Mouse (Mus musculus): ENCODE results near the gene Bmper.

The Bmper gene

DNA sequence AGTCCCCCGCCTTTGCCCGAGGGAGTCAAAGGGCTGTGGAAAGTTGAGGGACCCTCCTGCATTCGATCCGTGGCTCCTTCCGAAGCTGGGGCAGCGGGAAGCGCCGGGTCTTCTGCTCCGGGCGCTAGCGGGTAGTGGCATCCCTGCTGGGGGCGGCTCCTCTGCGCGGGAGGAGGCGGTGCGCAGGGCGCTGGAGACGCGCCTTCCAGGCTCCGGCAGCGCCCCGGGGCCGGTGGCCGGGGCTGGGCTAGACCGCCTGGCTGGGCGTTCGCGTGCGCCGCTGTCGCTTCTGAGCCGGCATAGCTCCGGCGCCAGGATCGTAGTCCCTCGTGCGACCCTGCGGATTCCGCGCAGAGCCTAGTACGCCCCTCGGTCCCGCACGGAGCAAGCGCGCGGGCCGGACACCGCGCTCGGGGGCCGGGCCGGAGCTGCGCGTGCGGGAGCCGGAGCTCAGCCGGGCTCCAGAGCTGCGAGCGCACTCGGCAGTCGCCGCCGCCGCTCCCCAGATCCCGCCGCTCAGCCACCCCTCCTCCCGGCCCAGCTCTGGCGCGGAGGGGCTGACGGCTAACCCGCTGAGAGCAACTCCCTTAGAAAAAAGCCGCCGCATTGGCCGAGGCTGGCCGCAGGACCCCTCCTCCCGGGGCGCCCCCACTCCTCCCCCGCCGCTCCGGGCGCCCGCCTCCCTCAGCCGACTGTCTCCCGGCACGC lies at the start of gene Bmper:
Gene Bmper, plus strand, starts transcription at position 236 of the 708 bp plus-strand sequence.
- DNase-seq (ENCODE audit: extremely low read depth, low read depth), result no peak

DNA sequence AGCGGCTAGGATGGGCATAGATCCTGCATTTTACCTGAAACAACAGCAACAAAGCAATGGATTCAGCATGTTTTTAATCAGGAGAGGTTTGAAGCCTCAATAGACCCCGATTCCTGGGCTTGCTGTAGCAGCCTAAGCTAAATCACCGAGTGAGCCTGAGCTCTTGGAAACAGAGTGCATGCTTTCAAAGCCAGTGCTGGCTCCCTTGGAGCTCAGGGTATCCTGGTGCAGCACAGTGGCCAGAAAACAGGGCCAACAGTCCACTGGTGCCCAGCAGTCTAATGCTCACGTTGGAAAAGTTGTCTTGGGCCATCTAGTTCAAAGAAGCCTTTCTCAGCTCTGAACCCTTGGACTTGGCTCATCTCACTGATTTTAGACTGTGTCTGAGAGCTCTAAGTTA lies 45.4 kb upstream of the Bmper start:
- DNase-seq (ENCODE audit: extremely low read depth, low read depth), result no peak

DNA sequence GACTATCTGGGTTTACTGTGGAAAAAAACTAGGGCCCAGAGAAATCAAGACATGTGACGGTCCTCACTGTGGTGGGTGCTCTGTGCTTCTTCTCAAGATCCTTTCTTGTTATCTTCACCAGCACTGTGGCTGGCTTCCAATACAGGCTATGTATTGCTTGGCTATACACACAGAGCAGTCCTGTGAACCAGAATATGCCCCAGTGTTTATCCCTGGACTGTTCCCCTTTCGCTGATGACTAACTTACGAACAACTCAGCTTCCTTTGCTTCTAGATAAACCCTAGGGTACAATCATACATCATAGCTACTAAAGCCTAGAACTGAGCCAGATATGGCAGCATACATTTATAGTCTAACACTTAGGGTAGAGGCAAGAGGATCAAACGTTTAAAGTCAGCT lies 35.7 kb upstream of the Bmper start:
- DNase-seq (ENCODE audit: extremely low read depth, low read depth), result no peak

DNA sequence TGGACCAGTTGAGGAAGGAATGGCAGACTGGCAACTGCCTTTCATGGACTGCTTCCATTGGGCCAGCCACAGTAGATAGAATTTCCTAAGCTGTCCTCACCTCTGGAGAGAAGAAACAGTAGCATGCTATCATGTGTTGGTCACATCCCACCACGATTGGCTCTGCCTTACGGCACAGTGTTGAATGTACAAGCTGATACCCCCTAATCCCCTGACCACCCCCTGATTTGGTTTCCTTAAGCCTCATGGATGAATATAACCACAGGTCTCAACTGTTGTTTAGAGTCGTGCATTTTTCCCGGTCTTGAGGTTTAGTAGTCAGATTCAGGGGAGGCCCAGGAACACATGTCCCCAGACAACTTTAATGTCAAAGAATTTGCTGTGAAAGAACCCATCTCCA lies 34.7 kb upstream of the Bmper start:
- no peak for DNase-seq (ENCODE audit: extremely low read depth, low read depth)

DNA sequence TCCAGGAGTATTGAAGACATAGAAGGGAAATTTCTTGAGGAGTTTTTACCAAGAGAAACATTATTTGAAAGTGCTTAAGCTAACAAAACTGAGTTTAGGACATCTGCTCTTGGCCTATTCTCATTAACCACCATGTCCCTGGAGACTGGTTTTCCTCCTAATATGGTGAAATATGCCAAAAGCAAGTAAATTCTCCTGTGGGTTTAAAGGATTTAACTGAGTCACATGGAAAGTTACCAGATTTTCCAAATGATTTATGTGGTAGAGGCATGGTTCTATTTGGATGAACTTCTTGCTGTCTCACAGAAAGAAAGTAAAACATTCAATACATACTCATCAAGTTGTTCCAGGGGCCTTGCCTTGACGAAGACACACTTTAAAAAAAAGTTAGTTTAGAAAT lies 31.9 kb upstream of the Bmper start:
- DNase-seq (ENCODE audit: extremely low read depth, low read depth), result no peak

DNA sequence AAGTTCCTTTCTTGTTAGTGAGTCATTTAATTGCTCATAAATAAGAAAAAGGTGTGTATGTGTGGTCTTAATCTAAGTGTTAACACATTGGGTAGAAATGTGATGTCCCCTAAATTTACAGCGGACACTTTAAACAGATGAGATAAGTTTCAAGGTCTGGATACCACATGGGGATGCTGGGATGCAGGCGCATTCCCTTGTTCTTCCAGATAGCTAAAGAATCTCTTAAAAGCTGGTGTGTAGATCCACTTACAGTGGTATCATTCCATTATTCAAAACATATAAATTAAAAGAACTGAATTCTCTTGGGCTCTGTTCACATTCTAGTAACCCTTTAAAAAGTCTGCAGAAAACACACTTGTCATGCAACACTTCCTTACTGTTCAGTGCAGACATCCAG lies 31.4 kb upstream of the Bmper start:
- no peak for DNase-seq (ENCODE audit: extremely low read depth, low read depth)

DNA sequence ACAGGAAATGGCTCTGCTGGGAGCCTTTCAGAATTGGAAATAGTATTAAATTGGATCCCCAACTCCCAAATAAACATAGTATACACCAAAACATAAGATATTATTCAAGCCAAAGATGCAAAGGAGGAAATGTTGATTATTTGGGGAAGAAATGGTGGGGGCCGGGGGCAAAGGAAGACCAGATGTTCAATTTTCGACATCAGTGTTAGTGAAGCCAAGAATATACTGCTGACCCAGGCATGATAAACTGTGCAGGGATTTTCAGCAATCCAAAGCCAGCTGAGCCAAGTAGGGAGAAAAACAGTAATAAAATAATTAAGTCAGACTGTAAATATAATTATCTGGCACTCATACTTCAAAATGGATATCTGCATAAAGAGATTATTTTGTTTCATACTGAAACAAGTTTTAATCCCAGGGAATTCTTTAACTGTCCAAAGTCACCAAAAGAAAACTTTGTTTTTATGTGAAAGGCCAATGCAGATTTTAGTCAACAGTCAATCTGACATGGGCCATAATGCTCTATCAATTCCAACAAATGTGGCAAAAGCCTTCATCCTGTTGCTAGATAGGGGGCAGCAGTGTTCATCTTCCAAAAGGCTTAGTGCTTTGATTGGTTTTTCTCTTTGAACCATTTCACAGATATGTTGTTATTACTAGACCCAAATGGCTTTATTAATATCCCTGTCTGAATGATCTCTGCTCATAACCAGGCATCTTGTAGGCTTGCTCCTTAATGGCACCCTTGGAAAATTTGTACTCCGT lies 30.1 kb upstream of the Bmper start:
- DNase-seq (ENCODE audit: extremely low read depth, low read depth), result no peak

DNA sequence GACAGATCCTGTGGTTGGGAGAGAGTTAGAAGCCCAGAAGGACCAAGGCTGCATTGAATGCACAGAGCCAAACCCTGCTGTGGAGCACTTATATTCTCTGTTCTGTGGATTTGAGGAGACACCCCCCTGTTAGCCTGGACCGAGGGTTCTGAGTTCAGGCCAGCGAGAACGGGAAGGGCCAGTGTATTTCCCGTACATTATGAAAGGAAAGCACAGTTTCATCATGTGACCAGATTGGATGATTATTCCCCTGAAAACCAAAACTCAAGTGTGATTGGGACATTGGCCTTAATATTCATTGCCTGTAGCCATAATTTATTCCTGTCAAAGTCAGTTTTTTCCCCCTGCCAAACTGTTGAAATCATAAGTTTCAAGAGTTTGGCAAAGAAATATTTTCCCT lies 23.9 kb upstream of the Bmper start:
- DNase-seq (ENCODE audit: extremely low read depth, low read depth), result no peak

DNA sequence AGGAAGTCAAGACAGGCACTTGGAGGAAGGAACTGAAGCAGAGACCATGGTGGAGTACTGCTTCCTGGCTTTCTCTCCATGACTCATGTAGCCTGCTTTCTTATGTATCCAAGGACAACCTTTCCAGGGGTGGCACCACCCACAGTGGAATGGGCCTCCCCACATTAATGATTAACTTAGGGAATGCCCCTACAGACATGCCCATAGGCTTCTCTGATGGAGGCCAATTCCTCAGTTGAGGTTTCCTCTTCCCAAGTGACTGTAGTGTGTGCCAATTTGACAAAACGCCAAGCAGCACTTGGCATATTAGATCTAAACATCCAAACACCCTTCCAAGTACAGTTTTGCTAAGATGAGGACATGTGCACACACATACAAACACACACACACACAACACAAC lies 23.0 kb upstream of the Bmper start:
- DNase-seq (ENCODE audit: extremely low read depth, low read depth), result no peak

DNA sequence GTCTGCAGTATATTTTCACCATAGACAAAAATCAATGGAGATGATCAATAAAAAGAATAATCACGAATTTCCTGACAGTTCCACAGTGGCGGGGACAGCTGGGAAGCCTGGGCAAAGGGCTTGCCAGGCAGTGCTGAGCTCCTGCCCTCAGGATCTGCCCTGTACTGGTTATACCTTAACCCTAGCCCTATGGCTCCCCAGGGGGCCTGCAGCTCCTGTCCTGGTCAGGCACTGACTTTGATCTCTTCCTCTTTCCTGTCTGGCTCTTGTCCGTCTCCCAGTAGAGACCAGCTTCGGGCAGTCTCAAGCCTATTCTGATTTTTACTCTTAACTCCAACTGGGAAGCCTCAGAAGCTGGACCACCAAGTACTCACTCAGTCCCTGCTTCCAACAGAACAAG lies 22.0 kb upstream of the Bmper start:
- DNase-seq (ENCODE audit: extremely low read depth, low read depth), result no peak

DNA sequence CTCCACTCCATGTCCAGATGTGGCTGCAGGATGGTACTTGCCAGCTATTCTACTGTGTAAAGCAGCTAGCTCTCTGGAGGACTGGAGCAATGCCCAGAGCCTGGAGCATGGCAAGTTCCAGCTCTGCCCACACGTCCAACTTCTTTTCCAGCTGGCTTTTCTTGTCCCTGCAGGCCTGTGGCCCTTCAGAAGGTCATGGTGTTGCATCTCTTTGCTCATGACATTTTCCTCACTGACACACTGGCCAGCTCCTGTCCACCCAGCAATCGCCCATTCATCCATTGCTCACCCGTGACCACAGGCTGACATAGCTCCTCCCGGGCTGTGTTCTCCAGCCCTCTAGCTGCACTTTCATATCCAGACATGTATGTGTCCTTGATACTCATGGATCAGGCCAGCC lies 20.4 kb upstream of the Bmper start:
- DNase-seq (ENCODE audit: extremely low read depth, low read depth), result no peak

DNA sequence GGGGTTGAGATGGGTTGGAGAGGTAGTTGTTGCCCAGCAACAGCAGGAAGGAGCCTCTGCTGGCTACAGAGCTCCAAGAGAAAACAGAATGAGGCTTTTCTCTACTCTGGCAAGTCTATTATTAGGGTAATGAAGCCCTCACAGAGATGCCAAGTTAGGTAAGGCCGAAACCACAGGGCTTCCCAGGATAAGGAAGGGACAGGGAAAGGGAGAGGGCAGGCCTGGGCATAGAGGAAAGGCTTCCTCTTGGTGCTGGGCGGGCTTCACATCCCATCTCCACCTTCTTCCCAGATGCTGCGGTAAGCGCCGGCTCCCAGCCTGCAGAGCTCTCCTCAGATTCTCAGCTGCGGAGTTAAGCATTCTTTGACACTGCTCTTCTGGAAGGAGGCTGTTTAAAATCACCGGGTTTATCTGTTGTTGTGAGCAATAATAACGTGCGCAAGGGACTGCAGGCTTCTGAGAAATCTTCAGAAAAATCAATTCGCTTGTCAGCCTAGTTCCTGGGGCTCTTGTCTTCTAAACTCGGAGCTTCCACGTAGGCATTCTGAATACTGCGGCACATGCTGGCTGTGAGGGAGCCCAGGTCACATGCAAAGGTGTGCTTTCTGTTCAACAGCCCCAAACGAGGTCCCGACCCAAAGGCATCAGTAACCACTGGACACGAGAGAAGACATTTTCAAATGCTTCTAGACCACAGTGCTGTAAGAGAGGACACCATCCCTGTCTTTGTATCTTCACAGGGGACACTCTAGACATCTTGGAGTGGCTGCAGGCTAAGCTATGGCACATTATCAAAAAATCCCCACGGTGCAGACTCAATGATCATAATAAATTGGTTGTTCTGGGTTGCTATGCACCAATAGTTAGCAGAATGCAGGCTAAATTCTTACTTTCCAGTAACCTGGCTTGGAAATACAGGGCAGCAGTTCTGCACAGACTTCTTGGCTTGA lies 18.3 kb upstream of the Bmper start:
- DNase-seq (ENCODE audit: extremely low read depth, low read depth), result no peak

DNA sequence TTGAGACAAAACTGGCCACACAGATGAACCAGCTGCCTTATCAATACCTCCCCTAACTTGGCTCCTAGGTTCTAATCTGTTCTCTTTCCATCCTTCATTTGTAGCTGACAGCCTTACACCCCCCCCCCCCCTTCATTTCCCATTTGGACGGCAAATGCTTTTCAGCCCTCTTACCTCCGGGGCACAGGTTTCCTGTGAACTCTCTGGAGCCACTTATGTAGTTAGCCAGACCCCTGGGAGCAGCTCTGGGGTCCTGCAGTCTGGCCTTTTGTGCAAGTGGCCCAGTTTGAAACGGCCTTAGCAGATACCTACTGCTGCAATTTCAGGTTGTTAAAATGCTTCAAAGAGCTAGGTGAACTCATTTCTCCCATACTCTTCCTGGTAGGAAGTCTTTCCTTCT lies 17.6 kb upstream of the Bmper start:
- no peak for DNase-seq (ENCODE audit: extremely low read depth, low read depth)

DNA sequence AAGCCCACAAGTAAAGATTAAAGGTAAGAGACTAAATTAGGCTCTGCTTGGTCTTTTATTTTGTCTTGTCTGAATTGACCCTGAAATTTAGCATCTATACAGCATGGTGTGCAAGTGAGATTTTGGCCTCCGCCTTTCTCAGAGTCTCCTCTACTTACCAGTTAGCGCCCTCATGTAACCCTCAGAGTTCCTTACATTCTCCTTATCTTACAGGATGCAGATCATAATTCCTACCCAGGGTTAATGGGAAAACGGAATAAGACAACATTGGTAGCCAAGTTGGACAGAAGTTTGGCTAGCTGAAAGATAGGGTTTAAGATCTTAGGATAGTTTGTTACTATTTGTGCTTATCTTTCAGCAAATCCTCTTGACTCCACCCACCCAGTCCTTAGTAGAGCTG lies 17.1 kb upstream of the Bmper start:
- no peak for DNase-seq (ENCODE audit: extremely low read depth, low read depth)

DNA sequence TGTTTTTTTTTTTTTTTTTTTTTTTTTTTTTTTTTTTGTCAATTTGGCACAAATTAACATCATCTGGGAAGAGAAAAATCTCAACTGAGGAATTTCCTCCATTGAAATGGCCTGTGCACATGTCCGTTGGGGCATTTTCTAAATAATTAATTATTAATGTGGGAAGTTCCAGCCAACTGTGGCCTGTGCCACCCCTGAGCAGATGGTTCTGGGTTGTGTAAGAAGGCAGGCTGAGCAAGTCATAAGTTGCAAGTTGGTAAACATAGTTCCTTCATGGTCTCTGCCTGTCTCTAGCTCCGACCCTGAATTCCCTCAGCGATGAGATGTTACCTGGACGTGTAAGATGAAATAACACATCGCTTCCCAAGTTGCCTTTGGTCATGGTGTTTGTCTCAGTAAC lies 16.7 kb upstream of the Bmper start:
- no peak for DNase-seq (ENCODE audit: extremely low read depth, low read depth)

DNA sequence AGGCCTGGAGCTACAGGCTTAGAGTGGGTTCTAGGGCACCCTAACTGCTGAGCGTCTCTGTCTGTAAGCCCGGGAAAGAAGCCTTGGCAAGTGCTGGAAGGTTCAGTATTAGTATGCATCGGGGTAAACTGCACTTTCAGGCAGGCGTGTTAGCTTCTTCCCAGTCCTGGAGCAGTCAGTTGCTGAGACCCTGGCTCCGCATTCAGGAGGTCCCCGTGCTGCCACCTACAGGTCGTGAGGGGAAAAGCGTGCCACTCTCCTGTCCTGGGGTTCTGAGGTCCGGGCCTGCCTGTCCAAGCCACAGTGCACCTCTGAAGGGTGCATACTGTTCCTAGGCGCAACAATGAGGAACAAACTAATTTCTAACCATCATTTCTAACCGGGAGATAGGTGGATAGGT lies 10.6 kb upstream of the Bmper start:
- no peak for DNase-seq (ENCODE audit: extremely low read depth, low read depth)

DNA sequence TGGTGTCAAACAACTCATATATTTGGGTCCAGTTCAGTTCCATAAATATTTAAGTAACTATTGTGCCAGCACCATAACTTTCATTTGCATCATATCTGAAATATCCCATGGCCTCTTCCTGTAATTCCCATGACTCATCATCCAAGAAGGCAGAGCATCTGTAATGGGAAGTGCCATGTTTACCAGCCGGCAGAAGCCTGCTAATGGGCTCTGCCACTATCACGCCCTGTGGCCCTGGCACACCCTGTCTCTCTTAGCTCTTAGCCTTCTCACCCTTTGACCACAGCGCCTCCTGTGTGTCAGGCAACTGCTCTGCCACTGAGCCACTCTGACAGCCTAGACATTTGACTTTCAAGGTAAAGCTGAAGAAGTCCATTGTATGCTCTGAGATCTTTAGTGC lies 3.1 kb upstream of the Bmper start:
- DNase-seq (ENCODE audit: extremely low read depth, low read depth), result no peak

DNA sequence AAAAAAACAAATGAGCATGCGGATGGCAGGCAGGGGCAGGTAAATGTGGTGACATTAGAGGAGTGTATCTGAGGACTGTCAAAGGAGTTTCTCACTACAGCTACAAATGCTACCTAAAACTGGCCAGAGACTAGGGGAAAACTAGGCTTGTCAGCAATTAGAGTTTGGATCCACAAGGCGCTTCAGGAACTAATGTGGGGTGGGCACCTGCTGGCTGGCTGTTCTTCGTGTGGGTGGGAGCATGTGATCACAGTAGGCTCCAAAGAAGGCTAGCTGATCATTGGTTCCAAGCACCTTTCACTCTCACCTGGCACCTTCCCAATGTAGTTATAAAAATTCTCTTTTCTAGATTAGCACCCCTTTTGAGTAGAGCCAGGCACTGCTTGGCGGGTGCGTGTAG lies 900 bp upstream of the Bmper start:
- no peak for DNase-seq (ENCODE audit: extremely low read depth, low read depth)

DNA sequence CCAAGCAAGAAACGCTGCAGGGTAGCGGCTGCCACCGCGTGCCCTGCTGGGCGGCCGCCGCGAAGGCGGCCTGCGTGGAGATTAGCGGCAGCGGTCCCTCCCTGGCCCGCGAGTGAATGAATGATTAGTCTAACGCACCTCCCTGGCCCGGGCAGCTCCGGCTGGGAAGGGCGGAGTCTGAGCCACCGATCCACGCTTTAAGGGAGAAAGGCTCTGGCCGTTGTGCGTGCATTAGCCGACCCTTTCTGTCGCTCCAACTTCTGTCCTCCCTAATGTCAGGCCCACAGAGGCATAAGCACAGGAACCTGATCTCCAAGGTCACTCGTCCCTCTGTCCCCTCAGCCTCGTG lies 410 bp upstream of the Bmper start:
- no peak for DNase-seq (ENCODE audit: extremely low read depth, low read depth)

DNA sequence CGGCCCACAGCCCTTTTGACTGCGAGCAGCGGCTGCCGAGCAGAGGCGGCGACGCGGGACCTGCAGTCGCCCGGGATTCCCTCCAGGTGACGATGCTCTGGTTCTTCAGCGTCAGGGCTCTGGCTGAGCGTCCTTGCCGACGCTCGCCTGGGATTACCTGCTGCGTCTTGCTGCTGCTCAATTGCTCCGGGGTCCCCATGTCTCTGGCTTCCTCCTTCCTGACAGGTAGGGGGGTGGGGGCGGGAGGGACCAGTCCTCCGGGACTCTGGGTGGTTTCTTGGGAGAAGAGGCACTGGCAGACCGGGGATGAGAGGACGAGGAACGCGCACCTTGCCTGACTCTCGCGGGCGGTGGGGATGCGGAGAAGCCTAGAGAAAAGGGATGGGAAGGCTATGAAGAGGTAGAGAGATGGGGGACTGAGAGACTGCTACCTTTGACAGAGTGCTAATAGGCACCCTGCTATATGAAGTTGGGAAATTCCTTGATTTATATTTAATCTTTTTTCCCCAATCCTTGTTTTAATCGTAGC lies 737 bp downstream of the Bmper start:
- DNase-seq (ENCODE audit: extremely low read depth, low read depth), result no peak

DNA sequence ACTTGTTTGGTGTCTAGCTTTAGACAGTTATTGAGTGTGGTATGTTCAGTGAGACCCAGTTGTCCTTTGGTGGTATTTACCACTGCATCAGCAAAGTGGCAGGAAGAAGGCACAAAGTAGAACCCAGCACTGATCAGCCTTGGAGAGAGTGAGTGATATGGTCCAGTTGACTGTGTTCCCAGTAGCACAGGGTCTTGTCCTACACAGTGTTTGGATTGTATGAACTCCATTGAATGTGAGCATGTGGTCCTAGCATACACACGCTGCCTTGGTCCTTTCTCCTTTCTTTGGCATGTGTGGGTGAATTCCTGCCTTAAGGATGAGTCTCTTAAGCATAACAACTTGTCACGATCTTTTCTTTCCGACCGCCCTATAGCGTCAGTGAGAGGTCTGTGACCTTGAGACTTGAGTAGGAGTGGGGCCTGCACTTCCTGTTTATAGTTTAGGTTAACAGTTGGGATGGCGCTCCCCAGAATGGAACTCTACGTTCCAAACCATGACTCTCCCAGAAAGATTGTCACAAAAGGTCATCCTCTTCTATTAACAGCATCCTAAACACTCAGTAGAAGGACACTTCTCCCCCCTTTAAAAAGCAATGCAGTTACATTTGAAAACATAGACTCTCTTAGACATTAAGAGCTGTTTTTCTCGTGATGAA lies 10.7 kb downstream of the Bmper start:
- DNase-seq (ENCODE audit: extremely low read depth, low read depth), result no peak

All from MEL-GATA-1-ER (cell line).